Mouse (Mus musculus): ENCODE measurements around the gene Olfr1284. TPM values are rescaled to one million over a fixed set of nuclear protein-coding genes. Genes with fewer than 3 reads are reported as not detected.
"Not testable (repeated sequence)": the region's sequence is repeated elsewhere in the genome, so short reads cannot be mapped to it uniquely, and the experiment has no call there.

Gene Olfr1284
- total RNA-seq (2021): not detected

DNA sequence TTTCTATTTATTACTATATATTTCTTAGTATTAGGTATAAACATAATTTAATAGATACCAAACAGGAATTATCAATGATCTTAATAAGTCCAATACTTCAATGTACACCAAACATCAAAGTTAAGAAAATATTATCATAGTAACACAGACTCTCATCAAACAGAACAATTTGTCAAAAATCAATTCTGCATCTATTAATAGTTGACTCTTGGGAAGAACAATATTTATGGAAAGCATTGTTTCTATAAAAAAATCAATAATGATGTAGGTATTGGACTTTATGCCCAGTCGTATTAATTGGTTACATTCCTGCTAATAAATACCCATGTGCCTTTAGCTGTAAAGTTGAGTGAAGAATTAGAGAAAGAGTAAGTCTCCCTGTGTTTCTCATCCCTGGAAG is at the start of gene Olfr1284:
Olfr1284 (plus strand) TSS at position 301 of the 400 bp plus-strand sequence.
- DNase-seq: no peak

DNA sequence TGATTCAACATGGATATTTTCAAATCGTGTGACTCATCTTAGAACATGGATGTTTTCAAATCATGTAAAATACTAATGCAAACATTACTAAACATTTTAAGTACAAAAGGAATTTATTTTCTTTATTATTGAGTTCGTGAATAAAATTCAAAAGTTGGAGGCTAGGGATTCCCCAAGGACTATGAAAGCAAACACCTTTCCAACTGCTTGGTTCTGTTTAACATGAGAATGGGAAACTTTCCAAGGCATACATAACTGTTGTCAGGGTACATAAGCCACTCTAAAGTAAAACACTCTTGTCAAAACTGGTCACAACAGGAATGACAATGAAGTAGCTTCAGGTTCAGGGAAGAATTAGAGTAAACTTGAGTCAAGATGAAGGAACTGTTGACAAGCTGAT is 49.1 kb upstream of the Olfr1284 start, which contains the start of gene Olfr1281:
Olfr1281 (plus strand) TSS at position 301 of the 400 bp plus-strand sequence.
- no peak for DNase-seq

DNA sequence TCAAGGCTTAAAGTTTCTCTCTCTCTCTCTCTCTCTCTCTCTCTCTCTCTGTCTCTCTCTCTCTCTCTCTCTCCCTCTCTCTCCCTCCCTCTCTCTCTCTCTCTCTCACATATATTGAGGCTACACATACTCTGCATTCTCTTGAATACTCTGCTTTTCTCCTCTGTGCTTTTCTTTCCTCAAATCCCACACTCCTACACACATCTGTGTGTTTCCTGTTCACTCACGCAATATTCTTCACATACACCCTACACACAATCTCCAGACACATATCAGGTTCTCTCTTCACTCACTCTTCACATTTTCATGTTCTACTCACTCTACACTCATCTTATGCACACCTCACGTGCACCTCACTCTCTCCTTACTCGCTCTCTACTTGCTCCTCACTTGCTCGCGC is 41.6 kb upstream of the Olfr1284 start:
- not testable (repeated sequence) for DNase-seq

DNA sequence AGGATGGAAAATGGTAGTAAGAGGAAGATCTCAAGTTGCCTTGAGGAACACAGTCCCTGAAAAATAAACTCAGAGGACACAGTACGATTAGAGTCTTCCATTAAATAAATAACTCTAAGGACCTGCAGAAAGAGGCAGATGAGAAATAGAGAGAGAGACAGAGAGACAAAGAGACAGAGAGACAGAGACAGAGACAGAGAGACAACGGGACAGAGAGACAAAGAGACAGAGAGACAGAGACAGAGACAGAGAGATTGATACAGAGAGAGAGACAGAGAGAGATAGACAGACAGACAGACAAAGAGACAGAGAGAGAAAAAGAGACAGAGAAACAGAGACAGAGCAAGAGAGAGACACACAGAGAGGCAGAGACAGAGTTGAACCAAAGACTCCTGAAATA is 39.3 kb upstream of the Olfr1284 start, which contains the start of gene Olfr1282:
Olfr1282 (minus strand) TSS at position 101 of the 400 bp plus-strand sequence.
- DNase-seq: no peak

DNA sequence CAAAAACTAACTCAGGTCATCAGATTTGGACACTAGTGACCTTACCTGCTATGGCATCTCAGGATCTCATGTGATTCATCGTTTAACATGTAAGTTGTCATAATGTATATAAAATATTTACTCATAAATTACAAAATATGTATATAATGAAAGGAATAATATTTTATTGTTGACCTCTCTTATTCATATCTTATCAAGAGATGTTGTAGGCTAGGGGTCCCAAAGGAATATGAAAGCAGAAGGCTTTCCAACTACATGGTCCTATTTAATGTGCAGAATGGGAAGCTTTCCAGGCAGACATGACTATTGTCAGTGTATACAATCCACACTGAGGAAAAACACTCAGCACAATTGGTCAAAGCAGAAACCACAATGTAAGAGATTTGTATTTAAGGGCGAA is 8.8 kb upstream of the Olfr1284 start, which contains the start of gene Olfr1283:
Olfr1283 (plus strand) TSS at position 301 of the 400 bp plus-strand sequence.
- DNase-seq: no peak

DNA sequence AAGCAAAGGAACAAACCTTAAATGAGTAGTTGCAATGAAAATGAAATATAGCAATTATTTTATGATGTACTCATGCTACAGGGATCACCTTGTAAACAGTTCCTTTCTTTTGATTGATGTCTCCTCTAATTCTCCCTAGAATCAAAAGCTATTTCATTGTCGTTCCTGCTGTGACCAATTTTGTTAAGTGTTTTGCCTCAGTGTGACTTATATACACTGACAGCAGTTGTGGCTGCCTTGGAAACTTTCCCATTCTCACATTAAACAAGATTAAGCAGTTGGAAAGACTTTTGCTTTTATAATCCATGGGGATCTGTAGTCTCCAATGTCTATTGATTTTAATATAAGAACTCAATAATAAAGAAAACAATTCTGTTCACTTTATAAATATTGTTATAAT is 47.6 kb downstream of the Olfr1284 start, which contains the start of gene Olfr1286:
Olfr1286 (minus strand) TSS at position 185 of the 400 bp plus-strand sequence.
- DNase-seq: no peak

Other genes starting within 250 kb of the Olfr1284 start
- not detected for gene Gm15130, start 222.6 kb upstream of the Olfr1284 start, total RNA-seq (2021)
- gene 4930430A15Rik, start 145.9 kb upstream of the Olfr1284 start, total RNA-seq (2021): not detected
- gene Olfr1275, start 140.2 kb upstream of the Olfr1284 start, total RNA-seq (2021): not detected
- not detected for gene Olfr1276, start 121.0 kb upstream of the Olfr1284 start, total RNA-seq (2021)
- not detected for gene Olfr1277, start 101.4 kb upstream of the Olfr1284 start, total RNA-seq (2021)
- not detected for gene Olfr1278, start 85.4 kb upstream of the Olfr1284 start, total RNA-seq (2021)
- gene Olfr1279, start 74.9 kb upstream of the Olfr1284 start, total RNA-seq (2021): not detected
- gene Olfr1280, start 61.5 kb upstream of the Olfr1284 start, total RNA-seq (2021): not detected
- gene Olfr1281, start 49.0 kb upstream of the Olfr1284 start, total RNA-seq (2021): not detected
- not detected for gene Olfr1282, start 39.4 kb upstream of the Olfr1284 start, total RNA-seq (2021)
- gene Olfr1283, start 8.7 kb upstream of the Olfr1284 start, total RNA-seq (2021): not detected
- not detected for gene Olfr1286, start 47.6 kb downstream of the Olfr1284 start, total RNA-seq (2021)
- not detected for gene Olfr1287, start 73.6 kb downstream of the Olfr1284 start, total RNA-seq (2021)
- not detected for gene Olfr1288, start 98.6 kb downstream of the Olfr1284 start, total RNA-seq (2021)
- gene Olfr1289, start 105.3 kb downstream of the Olfr1284 start, total RNA-seq (2021): not detected
- gene Olfr1290, start 118.3 kb downstream of the Olfr1284 start, total RNA-seq (2021): not detected
- not detected for gene Olfr1291-ps1, start 121.7 kb downstream of the Olfr1284 start, total RNA-seq (2021)
- not detected for gene Olfr1293-ps, start 149.7 kb downstream of the Olfr1284 start, total RNA-seq (2021)
- gene Olfr1294, start 164.8 kb downstream of the Olfr1284 start, total RNA-seq (2021): not detected
- gene Olfr1295, start 194.2 kb downstream of the Olfr1284 start, total RNA-seq (2021): not detected

Measured in layer of hippocampus, postnatal 36 days (tissue).